Mouse (Mus musculus): ENCODE measurements at regions not wholly inside any gene's neighbourhood (a gene's known extent, or its start where the extent isn't known, plus 50 kb on each side); places are given as distances from the start of the nearest gene placed in this dataset. TPM values are rescaled to one million over a fixed set of nuclear protein-coding genes. Genes with fewer than 3 reads are reported as not detected.
"Not testable (repeated sequence)": the region's sequence is repeated elsewhere in the genome, so short reads cannot be mapped to it uniquely, and the experiment has no call there.

DNA sequence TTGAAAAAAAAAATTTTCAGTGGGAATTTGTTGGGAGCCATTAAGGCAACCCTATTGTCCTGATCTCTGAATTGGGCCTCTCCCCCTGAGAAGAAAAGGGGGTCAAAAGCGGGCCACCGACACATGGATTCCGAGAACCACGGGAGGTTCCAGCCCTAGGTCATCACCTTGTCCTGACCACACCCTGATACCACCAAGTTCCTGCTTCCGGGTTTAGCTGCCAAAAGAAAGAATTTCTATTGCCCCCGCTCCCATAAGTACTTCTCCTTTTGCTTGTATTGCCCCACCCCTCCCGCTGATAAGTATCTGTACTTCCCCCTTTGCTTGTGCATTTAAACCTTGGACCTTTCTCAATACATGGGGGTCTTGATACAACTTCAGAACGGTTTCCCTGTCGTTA is 50.8 kb upstream of the Zfp808 start:
- H3K36me3 ChIP-seq (ENCODE audit: control insufficient read depth, insufficient read depth); H3K27ac ChIP-seq (ENCODE audit: low read depth, low read length); H3K9ac ChIP-seq (ENCODE audit: low read depth, low read length); H3K4me3 ChIP-seq (ENCODE audit: low read depth, low read length); ATAC-seq; H3K9me3 ChIP-seq (ENCODE audit: control insufficient read depth); H3K4me1 ChIP-seq (replicated peaks; ENCODE audit: control insufficient read depth, insufficient read depth, low read length); H3K27me3 ChIP-seq (replicated peaks; ENCODE audit: control insufficient read depth, insufficient read depth, low read length); H3K4me2 ChIP-seq (replicated peaks; ENCODE audit: low read depth): not testable (repeated sequence)
- 86% methylated on average over 9 of the region's 9 CpGs for WGBS

Small RNAs in the stretch of these regions (microRNA-seq; reads per million reads assigned to microRNA genes)
- gene Gm25649: not detected
